In the genomic region with DNA sequence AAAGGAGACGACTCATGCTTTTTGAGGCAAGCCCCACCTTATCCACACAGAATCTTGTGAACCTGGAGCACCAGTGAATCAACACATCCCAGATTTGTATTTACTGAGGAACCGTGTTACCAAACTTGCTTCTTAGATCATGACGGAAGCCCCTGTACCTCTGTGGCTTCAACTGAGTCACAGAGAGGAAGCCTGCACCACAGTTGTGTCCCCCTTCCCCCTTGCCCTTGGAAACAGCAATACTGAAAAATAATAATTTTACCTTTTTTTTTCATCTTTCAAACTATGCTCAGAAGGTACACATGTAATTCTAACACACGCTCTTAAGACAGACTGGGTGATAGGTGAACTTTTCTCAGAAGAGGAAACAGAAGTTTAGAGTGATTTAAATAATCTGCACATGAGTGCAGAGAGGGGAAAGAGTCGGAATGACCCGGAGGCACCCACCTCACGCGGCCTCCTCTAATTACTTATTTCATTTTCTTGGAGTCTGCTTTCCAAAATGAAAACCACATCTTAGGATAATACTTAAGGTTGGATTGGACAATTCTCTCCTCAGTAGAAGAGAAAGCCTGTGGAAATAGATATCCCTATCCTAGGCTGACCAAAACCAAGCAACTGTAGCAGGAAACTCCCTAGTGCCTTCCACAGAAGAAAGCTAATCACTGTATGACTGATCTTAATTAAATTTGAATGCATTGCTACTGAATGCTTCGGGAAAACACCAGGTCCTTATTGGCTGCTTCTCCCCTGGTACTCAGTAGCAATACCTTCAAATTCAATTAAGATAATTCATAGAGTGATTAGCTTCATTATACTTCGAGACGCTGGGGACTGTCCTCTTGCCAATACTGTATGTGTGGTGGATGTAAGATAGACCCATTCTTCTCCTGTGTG, we compare ENCODE assay signal across 15 mouse cellular contexts.
DNase-seq lines count a peak whose midpoint lies in the region; ATAC-seq and TF ChIP-seq lines count a peak whose summit lies in the region.
"Had no signal": no experiment of that assay in that cellular context is flagged by ENCODE, and none has a peak within 500 bp of the region (broad histone marks: within the 10 kb centered on the region; RNA-seq: fewer than 3 reads in every experiment).

No protein-coding gene starts in this region.

- H3K27ac ChIP-seq in liver, adult 2 months (replicated peaks; ENCODE audit: insufficient read depth, low read depth, low read length) = no peak overlapping the region
- no peak overlapping the region for H3K27ac ChIP-seq in liver, embryonic 12.5 days
- H3K27ac ChIP-seq in forebrain, embryonic 13.5 days = no peak overlapping the region
- H3K27ac ChIP-seq: embryonic facial prominence, embryonic 13.5 days; kidney, embryonic 15.5 days; midbrain, embryonic 12.5 days had no signal

- no peaks in the 10 kb centered on the region for H3K4me1 ChIP-seq in liver, adult 2 months (ENCODE audit: control insufficient read depth, insufficient read depth, low read length)
- H3K4me1 ChIP-seq in liver, embryonic 12.5 days = no peaks in the 10 kb centered on the region
- H3K4me1 ChIP-seq in forebrain, embryonic 13.5 days = no peaks in the 10 kb centered on the region
- H3K4me1 ChIP-seq: embryonic facial prominence, embryonic 13.5 days; kidney, embryonic 15.5 days; midbrain, embryonic 12.5 days had no signal

- no peaks in the 10 kb centered on the region for H3K27me3 ChIP-seq in liver, adult 2 months (ENCODE audit: control insufficient read depth, insufficient read depth, low read length)
- no peaks in the 10 kb centered on the region for H3K27me3 ChIP-seq in liver, embryonic 12.5 days (replicated peaks)
- no peaks in the 10 kb centered on the region for H3K27me3 ChIP-seq in forebrain, embryonic 13.5 days
- H3K27me3 ChIP-seq: embryonic facial prominence, embryonic 13.5 days; kidney, embryonic 15.5 days; midbrain, embryonic 12.5 days had no signal

- no peak for TF ChIP-seq POLR2A in liver, adult 2 months (IDR thresholded peaks at IDR 0.05; ENCODE audit: extremely low read depth, insufficient read depth, low read length)

- 78% methylated on average over 11 of the region's 11 CpGs for WGBS in liver, adult 2 months
- WGBS in liver, embryonic 12.5 days (ENCODE audit: insufficient replicate concordance) = 58% methylated on average over 11 of the region's 11 CpGs
- WGBS in forebrain, embryonic 13.5 days = 80% methylated on average over 11 of the region's 11 CpGs

- no peaks in the 10 kb centered on the region; the same call in 1 of the 2 replicates for H3K79me2 ChIP-seq in liver, adult 2 months (ENCODE audit: control insufficient read depth, insufficient read depth, low read length)

- no peak for ATAC-seq in liver, embryonic 12.5 days
- ATAC-seq in inflammation-experienced regulatory T-cells, adult 6 months = peak; percentile 26
- no peak for ATAC-seq in forebrain, embryonic 13.5 days
- ATAC-seq: forebrain, embryonic 14.5 days had no signal

- no peak for TF ChIP-seq CTCF in liver, adult 2 months (IDR thresholded peaks at IDR 0.05; ENCODE audit: low read depth, low read length)

- no peak overlapping the region for H3K4me2 ChIP-seq in liver, embryonic 12.5 days
- no peak overlapping the region for H3K4me2 ChIP-seq in forebrain, embryonic 13.5 days
- H3K4me2 ChIP-seq: embryonic facial prominence, embryonic 13.5 days; kidney, embryonic 15.5 days; midbrain, embryonic 12.5 days had no signal

- H3K9me3 ChIP-seq in liver, embryonic 12.5 days (replicated peaks) = no peaks in the 10 kb centered on the region
- no peaks in the 10 kb centered on the region for H3K9me3 ChIP-seq in forebrain, embryonic 13.5 days (replicated peaks)
- H3K9me3 ChIP-seq: embryonic facial prominence, embryonic 13.5 days; kidney, embryonic 15.5 days; midbrain, embryonic 12.5 days had no signal

- H3K4me3 ChIP-seq in liver, adult 2 months (ENCODE audit: insufficient read depth, low read depth, low read length) = peak overlapping the region; percentile 7; the same call in 1 of the 2 replicates
- no peak overlapping the region for H3K4me3 ChIP-seq in liver, embryonic 12.5 days
- H3K4me3 ChIP-seq in forebrain, embryonic 13.5 days = no peak overlapping the region
- H3K4me3 ChIP-seq: embryonic facial prominence, embryonic 13.5 days; kidney, embryonic 15.5 days; midbrain, embryonic 12.5 days had no signal

- no peak overlapping the region for H3K9ac ChIP-seq in liver, adult 2 months (ENCODE audit: low read depth, low read length)
- no peak overlapping the region for H3K9ac ChIP-seq in liver, embryonic 12.5 days
- no peak overlapping the region for H3K9ac ChIP-seq in forebrain, embryonic 13.5 days
- H3K9ac ChIP-seq: embryonic facial prominence, embryonic 13.5 days; kidney, embryonic 15.5 days; midbrain, embryonic 12.5 days had no signal

- no peaks in the 10 kb centered on the region for H3K36me3 ChIP-seq in liver, adult 2 months (ENCODE audit: control insufficient read depth, insufficient read depth, low read length)
- no peaks in the 10 kb centered on the region for H3K36me3 ChIP-seq in liver, embryonic 12.5 days
- H3K36me3 ChIP-seq in forebrain, embryonic 13.5 days (ENCODE audit: poor library complexity, severe bottlenecking) = no peaks in the 10 kb centered on the region
- H3K36me3 ChIP-seq: embryonic facial prominence, embryonic 13.5 days; kidney, embryonic 15.5 days; midbrain, embryonic 12.5 days had no signal

- DNase-seq in liver, adult 2 months (ENCODE audit: extremely low read depth, low read depth, low spot score) = no peak
- peak; percentile 35 for DNase-seq in thymus, postnatal 25 days
- DNase-seq in thymus, postnatal 10 days (ENCODE audit: low spot score in 2 of 2) = no peak
- no peak for DNase-seq in adrenal gland, postnatal 36 days
- no peak for DNase-seq in adipocyte (ENCODE audit: low spot score)
- DNase-seq: cerebellum, postnatal 25 days; heart, postnatal 4 days; lung, adult 2 months had no signal
